Mouse (Mus musculus) heart, embryonic 14.5 days (tissue): Measurements from ENCODE around the gene Gm20721. TPM values are rescaled to one million over a fixed set of nuclear protein-coding genes. Genes with fewer than 3 reads are reported as not detected.
"Not testable (repeated sequence)": the region's sequence is repeated elsewhere in the genome, so short reads cannot be mapped to it uniquely, and the experiment has no call there.

Experiments
- ATAC-seq: fragments of 200-750 bp; cut with Nextera tagmentation; 2 replicates; pipeline ENCODE4 v1.8.0; 2017; ENCODE audit warnings: low read depth, moderate TSS enrichment; ENCODE audit not compliant: insufficient number of reproducible peaks, insufficient read depth, low FRiP score
- H3K27ac ChIP-seq, 2 experiments: fragments of 200-500 bp in 1 of 2; fragments of 300-500 bp in 1 of 2; sonication (generic) in 1 of 2; replicated peaks in 1 of 2; 2 replicates each; pipeline ENCODE4 v1.5.1; 2012 to 2014; ENCODE audit warnings: low read depth in 2 of 2, low read length in 2 of 2, control low read depth in 1 of 2, mild to moderate bottlenecking in 1 of 2, mixed read lengths in 1 of 2; ENCODE audit not compliant: control insufficient read depth in 1 of 2, insufficient read depth in 1 of 2
- H3K27me3 ChIP-seq: fragments of 300-500 bp; sonication (generic); 2 replicates; pipeline ENCODE4 v1.6.1; 2014; ENCODE audit warnings: mild to moderate bottlenecking, low read length, control low read depth; ENCODE audit not compliant: control insufficient read depth, insufficient read depth
- H3K36me3 ChIP-seq: fragments of 300-500 bp; sonication (generic); 2 replicates; pipeline ENCODE4 v1.6.1; 2014; ENCODE audit warnings: mild to moderate bottlenecking, control low read depth, low read length, mixed read lengths; ENCODE audit not compliant: control insufficient read depth, insufficient read depth
- H3K4me1 ChIP-seq, 2 experiments: fragments of 200-500 bp in 1 of 2; fragments of 300-500 bp in 1 of 2; sonication (generic) in 1 of 2; 2 replicates each; pipeline ENCODE4 v1.6.1; 2012 to 2014; ENCODE audit warnings: low read length in 2 of 2, control low read depth in 1 of 2, mixed read lengths in 1 of 2; ENCODE audit not compliant: control insufficient read depth in 2 of 2, insufficient read depth in 2 of 2
- H3K4me2 ChIP-seq: fragments of 300-500 bp; sonication (generic); 2 replicates; pipeline ENCODE4 v1.6.1; 2014; ENCODE audit warnings: mild to moderate bottlenecking, low read length
- H3K4me3 ChIP-seq, 2 experiments: fragments of 200-500 bp in 1 of 2; fragments of 300-500 bp in 1 of 2; sonication (generic) in 1 of 2; 2 replicates each; pipeline ENCODE4 v1.5.1; 2012 to 2014; ENCODE audit warnings: low read length in 2 of 2, mild to moderate bottlenecking in 2 of 2, control low read depth in 1 of 2, low read depth in 1 of 2, moderate library complexity in 1 of 2; ENCODE audit not compliant: control insufficient read depth in 1 of 2, insufficient read depth in 1 of 2
- H3K9ac ChIP-seq: fragments of 300-500 bp; sonication (generic); 2 replicates; pipeline ENCODE4 v1.6.1; 2014; ENCODE audit warnings: mild to moderate bottlenecking, low read length
- H3K9me3 ChIP-seq: fragments of 300-500 bp; sonication (generic); 2 replicates; pipeline ENCODE4 v1.6.1; 2016; ENCODE audit warnings: low read length, control low read depth; ENCODE audit not compliant: control insufficient read depth
- WGBS: fragments of 180-500 bp; shearing (Covaris S2); extraction: QIAGEN DNeasy Blood & Tissue Kit; methylation state at CpG from one replicate; pipeline ENCODE4 v1.1.7; 2014; 5-methylcytosine and 5-hydroxymethylcytosine counted together
- polyA plus RNA-seq: library from polyadenylated mRNA; unstranded; fragments of >200 nt; fragmentation: Nextera tagmentation; extraction: Ambion mirVana; gene quantifications from 2 replicates; pipeline ENCODE4 v1.2.1, GENCODE M21; 2014

The Gm20721 gene
- polyA plus RNA-seq, 1 experiment from 2014 or later = 6.8 TPM

- WGBS = 87% methylated on average over 9 of the region's 9 CpGs
- Histone ChIP-seq H3K36me3 (no peaks in the 10 kb centered on the region), H3K27me3 (no peaks in the 10 kb centered on the region), H3K9ac (no peak overlapping the region), H3K9me3 (no peaks in the 10 kb centered on the region), H3K27ac (no peak overlapping the region), H3K4me1 (0 out of 4 replicates have a peak, but pooled peaks cover 0 to 3% of the 10 kb centered on the region in 2 experiments), H3K4me2 (no peak overlapping the region), H3K4me3 (no peak overlapping the region)
- no peak for ATAC-seq
Observed at GRCm38 (mm10) chr2:174316661-174317060, 29.9 kb downstream of the Gm20721 start.

GRCm38 (mm10) chr2:174315445-174315844, 31.1 kb downstream of the Gm20721 start:
- not testable (repeated sequence) for H3K27me3 ChIP-seq, H3K27ac ChIP-seq, H3K36me3 ChIP-seq, H3K4me3 ChIP-seq, H3K4me2 ChIP-seq, H3K9ac ChIP-seq, H3K4me1 ChIP-seq, ATAC-seq, H3K9me3 ChIP-seq

GRCm38 (mm10) chr2:174312661-174313060, 33.9 kb downstream of the Gm20721 start:
- Histone ChIP-seq H3K36me3 (no peaks in the 10 kb centered on the region), H3K9ac (no peak overlapping the region), H3K27ac (no peak overlapping the region), H3K4me1 (0 out of 4 replicates have a peak, but pooled peaks cover 0 to 3% of the 10 kb centered on the region in 2 experiments), H3K4me3 (no peak overlapping the region), H3K4me2 (no peak overlapping the region), H3K27me3 (no peaks in the 10 kb centered on the region), H3K9me3 (no peaks in the 10 kb centered on the region)
- 90% methylated on average over 2 of the region's 2 CpGs for WGBS
- no peak for ATAC-seq

- no peak overlapping the region for H3K4me3 ChIP-seq
- 32% methylated on average over 4 of the region's 4 CpGs for WGBS
- no peaks in the 10 kb centered on the region for H3K36me3 ChIP-seq
- H3K9me3 ChIP-seq = no peaks in the 10 kb centered on the region
- no peaks in the 10 kb centered on the region for H3K27me3 ChIP-seq
- 0 out of 4 replicates have a peak, but pooled peaks cover 0 to 3% of the 10 kb centered on the region in 2 experiments for H3K4me1 ChIP-seq
- H3K27ac ChIP-seq = no peak overlapping the region
- ATAC-seq = no peak
- no peak overlapping the region for H3K4me2 ChIP-seq
- no peak overlapping the region for H3K9ac ChIP-seq
Observed at GRCm38 (mm10) chr2:174312118-174312647, 34.3 kb downstream of the Gm20721 start.

GRCm38 (mm10) chr2:174311613-174312012, 34.9 kb downstream of the Gm20721 start:
- 76% methylated on average over 1 of the region's 1 CpGs for WGBS
- Histone ChIP-seq H3K9me3 (no peaks in the 10 kb centered on the region), H3K4me3 (no peak overlapping the region), H3K27ac (no peak overlapping the region), H3K9ac (no peak overlapping the region), H3K27me3 (no peaks in the 10 kb centered on the region), H3K4me1 (0 out of 4 replicates have a peak, but pooled peaks cover 0 to 3% of the 10 kb centered on the region in 2 experiments), H3K36me3 (no peaks in the 10 kb centered on the region), H3K4me2 (no peak overlapping the region)
- ATAC-seq = no peak

GRCm38 (mm10) chr2:174310913-174311514, 35.5 kb downstream of the Gm20721 start:
- no peaks in the 10 kb centered on the region for H3K27me3 ChIP-seq
- H3K9me3 ChIP-seq = no peaks in the 10 kb centered on the region
- H3K27ac ChIP-seq = no peak overlapping the region
- H3K36me3 ChIP-seq = no peaks in the 10 kb centered on the region
- ATAC-seq = no peak
- no peak overlapping the region for H3K9ac ChIP-seq
- WGBS = 14% methylated on average over 7 of the region's 7 CpGs
- H3K4me3 ChIP-seq = no peak overlapping the region
- H3K4me1 ChIP-seq = 0 out of 4 replicates have a peak, but pooled peaks cover 0 to 3% of the 10 kb centered on the region in 2 experiments
- no peak overlapping the region for H3K4me2 ChIP-seq

- Histone ChIP-seq H3K4me1 (0 out of 4 replicates have a peak, but pooled peaks cover 0 to 3% of the 10 kb centered on the region in 2 experiments), H3K4me3 (no peak overlapping the region), H3K9ac (no peak overlapping the region), H3K36me3 (no peaks in the 10 kb centered on the region), H3K27me3 (no peaks in the 10 kb centered on the region), H3K27ac (no peak overlapping the region), H3K9me3 (no peaks in the 10 kb centered on the region), H3K4me2 (no peak overlapping the region)
- ATAC-seq = no peak
- WGBS = 49% methylated on average over 3 of the region's 3 CpGs
Observed at GRCm38 (mm10) chr2:174307903-174308302, 38.6 kb downstream of the Gm20721 start.

- Histone ChIP-seq H3K9ac (no peak overlapping the region), H3K27ac (no peak overlapping the region), H3K36me3 (no peaks in the 10 kb centered on the region), H3K4me3 (no peak overlapping the region), H3K4me2 (no peak overlapping the region), H3K4me1 (no peaks in the 10 kb centered on the region), H3K9me3 (peaks cover 4% of the 10 kb centered on the region), H3K27me3 (peaks cover 5% of the 10 kb centered on the region; the same call in 1 of the 2 replicates)
- ATAC-seq = no peak
- WGBS = 47% methylated on average over 5 of the region's 5 CpGs
Observed at GRCm38 (mm10) chr2:174305646-174306045, 40.9 kb downstream of the Gm20721 start.
